Mouse (Mus musculus) lung, postnatal 10 days (tissue): Measurements from ENCODE around the gene Pkdrej.
"Not testable (repeated sequence)": the region's sequence is repeated elsewhere in the genome, so short reads cannot be mapped to it uniquely, and the experiment has no call there.

Source experiments
- DNase-seq: peaks from one replicate; pipeline ENCODE4 v3.0.0; 2021

Pkdrej gene

GRCm38 (mm10) chr15:85809091-85809490, 12.4 kb downstream of the Pkdrej start:
- no peak for DNase-seq

GRCm38 (mm10) chr15:85808434-85808833, 13.1 kb downstream of the Pkdrej start:
- DNase-seq = no peak

GRCm38 (mm10) chr15:85808031-85808430, 13.5 kb downstream of the Pkdrej start:
- no peak for DNase-seq

- no peak for DNase-seq
Measured at GRCm38 (mm10) chr15:85807404-85807803, 14.1 kb downstream of the Pkdrej start.

- no peak for DNase-seq
Measured at GRCm38 (mm10) chr15:85806886-85807285, 14.6 kb downstream of the Pkdrej start.

- DNase-seq = no peak
Measured at GRCm38 (mm10) chr15:85802931-85803330, 18.6 kb downstream of the Pkdrej start.

- no peak for DNase-seq
Measured at GRCm38 (mm10) chr15:85798676-85799075, 22.9 kb downstream of the Pkdrej start.

GRCm38 (mm10) chr15:85795516-85795915, 26.0 kb downstream of the Pkdrej start:
- DNase-seq = no peak

GRCm38 (mm10) chr15:85792819-85793218, 28.7 kb downstream of the Pkdrej start:
- peak; percentile 67 for DNase-seq

GRCm38 (mm10) chr15:85791449-85791848, 30.1 kb downstream of the Pkdrej start:
- peak; percentile 10 for DNase-seq

- no peak for DNase-seq
Measured at GRCm38 (mm10) chr15:85788633-85789032, 32.9 kb downstream of the Pkdrej start.

GRCm38 (mm10) chr15:85788051-85788450, 33.5 kb downstream of the Pkdrej start:
- no peak for DNase-seq

GRCm38 (mm10) chr15:85787482-85787881, 34.1 kb downstream of the Pkdrej start:
- DNase-seq = no peak

- no peak for DNase-seq
Measured at GRCm38 (mm10) chr15:85786711-85787110, 34.8 kb downstream of the Pkdrej start.

- DNase-seq = no peak
Measured at GRCm38 (mm10) chr15:85784341-85784740, 37.2 kb downstream of the Pkdrej start.

GRCm38 (mm10) chr15:85783146-85783545, 38.4 kb downstream of the Pkdrej start:
- peak; percentile 18 for DNase-seq

GRCm38 (mm10) chr15:85778891-85779290, 42.6 kb downstream of the Pkdrej start:
- not testable (repeated sequence) for DNase-seq

GRCm38 (mm10) chr15:85776771-85777170, 44.8 kb downstream of the Pkdrej start:
- no peak for DNase-seq

GRCm38 (mm10) chr15:85776241-85776640, 45.3 kb downstream of the Pkdrej start:
- no peak for DNase-seq

- no peak for DNase-seq
Measured at GRCm38 (mm10) chr15:85775001-85775400, 46.5 kb downstream of the Pkdrej start.

- no peak for DNase-seq
Measured at GRCm38 (mm10) chr15:85774419-85774818, 47.1 kb downstream of the Pkdrej start.

GRCm38 (mm10) chr15:85772146-85772740, 49.3 kb downstream of the Pkdrej start:
- DNase-seq = no peak

GRCm38 (mm10) chr15:85771306-85772121, 50.0 kb downstream of the Pkdrej start:
- DNase-seq = no peak

- DNase-seq = no peak
Measured at GRCm38 (mm10) chr15:85768991-85769390, 52.5 kb downstream of the Pkdrej start.
